Mouse (Mus musculus) limb, embryonic 14.5 days (tissue): ENCODE data around the gene Hsd17b3. TPM values are rescaled to one million over a fixed set of nuclear protein-coding genes. Genes with fewer than 3 reads are reported as not detected.
"Not testable (repeated sequence)": the region's sequence is repeated elsewhere in the genome, so short reads cannot be mapped to it uniquely, and the experiment has no call there.

Experiments
- ATAC-seq: fragments of 200-750 bp; cut with Nextera tagmentation; 2 replicates; pipeline ENCODE4 v1.8.0; 2017; ENCODE audit warnings: low read depth, moderate number of reproducible peaks, moderate TSS enrichment; ENCODE audit not compliant: low FRiP score
- DNase-seq: peaks from one replicate; pipeline ENCODE4 v3.0.0-alpha.2; 2015; ENCODE audit warnings: low spot score
- H3K27ac ChIP-seq: fragments of 300-500 bp; sonication (generic); replicated peaks from 2 replicates; pipeline ENCODE4 v1.5.1; 2014; ENCODE audit warnings: low read depth, mild to moderate bottlenecking, low read length, moderate library complexity, mixed read lengths
- H3K27me3 ChIP-seq: fragments of 300-500 bp; sonication (generic); 2 replicates; pipeline ENCODE4 v1.6.1; 2014; ENCODE audit warnings: low read length, mixed read lengths; ENCODE audit not compliant: control insufficient read depth, insufficient read depth
- H3K36me3 ChIP-seq: fragments of 300-500 bp; sonication (generic); 2 replicates; pipeline ENCODE4 v1.6.1; 2014; ENCODE audit warnings: mild to moderate bottlenecking, low read length, moderate library complexity, mixed read lengths; ENCODE audit not compliant: control insufficient read depth, insufficient read depth
- H3K4me1 ChIP-seq: fragments of 300-500 bp; sonication (generic); 2 replicates; pipeline ENCODE4 v1.6.1; 2014; ENCODE audit warnings: antibody characterized with exemption, low read length, mixed read lengths; ENCODE audit not compliant: control insufficient read depth, insufficient read depth
- H3K4me2 ChIP-seq: fragments of 300-500 bp; sonication (generic); replicated peaks from 2 replicates; pipeline ENCODE4 v1.6.1; 2014; ENCODE audit warnings: low read depth, mild to moderate bottlenecking, low read length, moderate library complexity; ENCODE audit not compliant: severe bottlenecking
- H3K4me3 ChIP-seq: fragments of 300-500 bp; sonication (generic); replicated peaks from 2 replicates; pipeline ENCODE4 v1.5.1; 2014; ENCODE audit warnings: low read length
- H3K9ac ChIP-seq: fragments of 300-500 bp; sonication (generic); 2 replicates; pipeline ENCODE4 v1.6.1; 2014; ENCODE audit warnings: mild to moderate bottlenecking, low read depth, low read length, moderate library complexity; ENCODE audit not compliant: severe bottlenecking
- H3K9me3 ChIP-seq: fragments of 300-500 bp; sonication (generic); 2 replicates; pipeline ENCODE4 v1.6.1; 2016; ENCODE audit warnings: low read length; ENCODE audit not compliant: control insufficient read depth
- POLR2A ChIP-seq: fragments of 200-500 bp; IDR thresholded peaks from 2 replicates; pipeline ENCODE4 v1.8.0; 2012; ENCODE audit warnings: inconsistent platforms, mild to moderate bottlenecking, moderate library complexity, borderline replicate concordance; ENCODE audit not compliant: insufficient read depth, insufficient read length; ENCODE audit errors: extremely low read depth
- WGBS: fragments of 180-500 bp; shearing (Covaris S2); extraction: QIAGEN DNeasy Blood & Tissue Kit; methylation state at CpG from one replicate; pipeline ENCODE4 v1.1.7; 2014; 5-methylcytosine and 5-hydroxymethylcytosine counted together
- polyA plus RNA-seq, 2 experiments: library from polyadenylated mRNA; depleted of rRNA in 1 of 2; stranded (reverse) in 1 of 2; unstranded in 1 of 2; fragments of >200 nt; fragmentation: Nextera tagmentation in 1 of 2; extraction: Ambion mirVana in 1 of 2; gene quantifications; 2 replicates each; pipeline versions ENCODE4 v1.2.1 to v1.2.3; 2012 to 2014

Gene Hsd17b3
- polyA plus RNA-seq, 2 experiments, result not detected

GRCm38 (mm10) chr13:64064276-64064675 is 24.8 kb downstream of the Hsd17b3 start:
- no peak for TF ChIP-seq POLR2A
- Histone ChIP-seq H3K36me3 (no peaks in the 10 kb centered on the region), H3K4me1 (peaks cover 12% of the 10 kb centered on the region), H3K27ac (no peak overlapping the region), H3K4me3 (no peak overlapping the region), H3K9ac (no peak overlapping the region), H3K9me3 (no peaks in the 10 kb centered on the region), H3K27me3 (no peaks in the 10 kb centered on the region), H3K4me2 (no peak overlapping the region)
- ATAC-seq (no peak), DNase-seq (no peak)

DNA sequence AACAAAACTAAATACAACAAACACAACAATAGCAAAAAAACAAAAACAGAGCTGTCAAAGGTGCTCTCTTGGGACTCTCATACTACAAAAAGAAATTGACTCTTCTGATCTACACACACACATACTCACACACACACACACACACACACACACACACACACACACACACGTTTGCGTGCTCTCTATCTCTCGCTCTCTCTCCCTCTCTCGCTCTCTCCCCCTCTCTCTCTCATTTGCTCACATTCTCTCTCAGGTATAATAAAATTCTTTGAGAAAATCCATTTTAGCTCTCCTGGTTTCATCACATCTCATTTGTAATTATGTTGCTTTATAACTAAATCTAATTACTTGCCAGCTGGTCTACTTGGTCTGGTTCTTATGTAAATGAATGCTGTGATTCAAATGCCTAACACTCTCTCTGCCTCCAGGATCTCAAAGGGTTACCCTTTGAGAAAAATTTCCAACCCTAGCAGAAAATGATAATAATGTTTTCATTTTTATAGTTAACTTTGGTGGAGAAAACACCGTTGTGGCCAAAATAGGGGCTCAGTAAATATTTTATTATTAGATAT is 28.0 kb downstream of the Hsd17b3 start:
- no peaks in the 10 kb centered on the region for H3K27me3 ChIP-seq
- no peaks in the 10 kb centered on the region for H3K36me3 ChIP-seq
- H3K9me3 ChIP-seq, result no peaks in the 10 kb centered on the region
- DNase-seq (no peak), ATAC-seq (no peak)
- 75% methylated on average over 5 of the region's 5 CpGs for WGBS
- no peak overlapping the region for H3K27ac ChIP-seq
- TF ChIP-seq POLR2A, result no peak
- H3K4me3 ChIP-seq, result no peak overlapping the region
- peaks cover 1% of the 10 kb centered on the region; the same call in 1 of the 2 replicates for H3K4me1 ChIP-seq
- H3K9ac ChIP-seq, result no peak overlapping the region
- no peak overlapping the region for H3K4me2 ChIP-seq

GRCm38 (mm10) chr13:64053959-64054358 is 35.1 kb downstream of the Hsd17b3 start:
- no peak overlapping the region for H3K4me3 ChIP-seq
- no peak overlapping the region for H3K4me2 ChIP-seq
- H3K9ac ChIP-seq, result no peak overlapping the region
- 71% methylated on average over 1 of the region's 1 CpGs for whole genome bisulfite sequencing
- H3K36me3 ChIP-seq, result no peaks in the 10 kb centered on the region
- DNase-seq (no peak), ATAC-seq (no peak)
- no peaks in the 10 kb centered on the region for H3K27me3 ChIP-seq
- no peak for TF ChIP-seq POLR2A
- H3K9me3 ChIP-seq, result peaks cover 18% of the 10 kb centered on the region; the same call in 1 of the 2 replicates
- H3K27ac ChIP-seq, result no peak overlapping the region
- no peaks in the 10 kb centered on the region for H3K4me1 ChIP-seq

DNA sequence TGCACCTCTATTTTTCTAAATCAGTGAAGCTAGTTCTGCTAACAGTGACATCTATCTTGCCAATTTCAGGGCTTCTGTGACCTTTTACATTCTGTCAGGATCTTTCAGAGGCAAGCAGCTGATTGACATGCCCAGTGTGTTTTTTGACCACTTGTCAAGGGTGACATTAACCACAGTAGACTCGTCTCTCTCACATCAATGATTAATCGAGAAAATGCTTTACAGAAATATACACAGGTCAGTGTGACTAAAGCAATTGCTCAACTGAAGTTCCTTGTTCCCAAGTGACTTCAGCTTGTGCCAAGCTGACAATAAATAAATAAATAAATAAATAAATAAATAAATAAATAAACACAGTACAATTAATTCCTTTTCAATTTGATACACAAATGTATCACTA is 36.7 kb downstream of the Hsd17b3 start:
- not testable (repeated sequence) for H3K4me1 ChIP-seq, ATAC-seq, H3K9ac ChIP-seq, H3K27ac ChIP-seq, H3K4me2 ChIP-seq, DNase-seq, H3K4me3 ChIP-seq, H3K36me3 ChIP-seq, H3K27me3 ChIP-seq
- peaks cover 18% of the 10 kb centered on the region; the same call in 1 of the 2 replicates for H3K9me3 ChIP-seq
- 98% methylated on average over 2 of the region's 2 CpGs for WGBS

- H3K9ac ChIP-seq, result no peak overlapping the region
- DNase-seq (no peak), ATAC-seq (no peak)
- H3K4me3 ChIP-seq, result no peak overlapping the region
- no peaks in the 10 kb centered on the region for H3K27me3 ChIP-seq
- no peaks in the 10 kb centered on the region for H3K36me3 ChIP-seq
- no peaks in the 10 kb centered on the region for H3K4me1 ChIP-seq
- TF ChIP-seq POLR2A, result no peak
- no peak overlapping the region for H3K27ac ChIP-seq
- H3K9me3 ChIP-seq, result peaks cover 18% of the 10 kb centered on the region; the same call in 1 of the 2 replicates
- H3K4me2 ChIP-seq, result no peak overlapping the region
- 65% methylated on average over 4 of the region's 4 CpGs for WGBS
Measured at GRCm38 (mm10) chr13:64050895-64051294, 38.1 kb downstream of the Hsd17b3 start.

GRCm38 (mm10) chr13:64049535-64049934 is 39.5 kb downstream of the Hsd17b3 start:
- Histone ChIP-seq H3K9ac (no peak overlapping the region), H3K27me3 (no peaks in the 10 kb centered on the region), H3K4me1 (no peaks in the 10 kb centered on the region), H3K4me2 (no peak overlapping the region), H3K27ac (no peak overlapping the region), H3K4me3 (no peak overlapping the region), H3K9me3 (peaks cover 14% of the 10 kb centered on the region; the same call in 1 of the 2 replicates), H3K36me3 (no peaks in the 10 kb centered on the region)
- ATAC-seq (no peak), DNase-seq (no peak)
- no peak for TF ChIP-seq POLR2A
